Mouse (Mus musculus): ENCODE results near the gene Xxylt1.

GRCm38 (mm10) chr16:31050701-31051100 is 30.5 kb downstream of the Xxylt1 start:
- TF ChIP-seq POLR2A (IDR thresholded peaks at IDR 0.05; ENCODE audit: low read depth, low read length) (no peak), CTCF (conservative IDR thresholded peaks at IDR 0.05; ENCODE audit: insufficient read depth, insufficient read length, low read depth, low read length) (no peak)

Data from kidney, adult 2 months (tissue).